In genomic region chr7:25266180-25266962, GRCm38 (mm10) we compare ENCODE assay signal across 10 mouse cellular contexts. TPM values are rescaled to one million over a fixed set of nuclear protein-coding genes. Genes with fewer than 3 reads are reported as not detected.
DNase-seq lines count a peak whose midpoint lies in the region; ATAC-seq and TF ChIP-seq lines count a peak whose summit lies in the region.
"Had no signal": no experiment of that assay in that cellular context is flagged by ENCODE, and none has a peak within 500 bp of the region (broad histone marks: within the 10 kb centered on the region; RNA-seq: fewer than 3 reads in every experiment).

No protein-coding gene starts in this region.

- no peaks in the 10 kb centered on the region for H3K27me3 ChIP-seq in heart, embryonic 13.5 days (replicated peaks)
- no peaks in the 10 kb centered on the region for H3K27me3 ChIP-seq in forebrain, embryonic 15.5 days
- no peaks in the 10 kb centered on the region for H3K27me3 ChIP-seq in liver, embryonic 16.5 days (ENCODE audit: control insufficient read depth, insufficient read depth, low read depth, low read length)
- H3K27me3 ChIP-seq: limb, embryonic 15.5 days had no signal

- peak overlapping the region; percentile 74 for H3K4me2 ChIP-seq in heart, embryonic 13.5 days
- H3K4me2 ChIP-seq in forebrain, embryonic 15.5 days (replicated peaks), result 0 out of 2 replicates have a peak overlapping the region, but pooled peaks have one; percentile 59
- peak overlapping the region; percentile 79 for H3K4me2 ChIP-seq in liver, embryonic 16.5 days (ENCODE audit: low read depth, low read length)

- WGBS in heart, embryonic 13.5 days, result 79% methylated on average over 8 of the region's 8 CpGs
- 89% methylated on average over 8 of the region's 8 CpGs for WGBS in forebrain, embryonic 15.5 days
- 67% methylated on average over 8 of the region's 8 CpGs for WGBS in liver, embryonic 16.5 days (ENCODE audit: insufficient replicate concordance)

- DNase-seq in heart, adult 18-20 months, result no peak
- no peak for DNase-seq in ES-E14 (ENCODE audit: low read depth, low spot score)
- DNase-seq in left cerebral cortex, postnatal 4 days, result no peak
- DNase-seq in left cerebral cortex, postnatal 14 days (ENCODE audit: low spot score in 2 of 2), result no peak
- DNase-seq in gastrocnemius, postnatal 14 days, result no peak

- H3K4me3 ChIP-seq in heart, embryonic 13.5 days, result no peak overlapping the region
- peak overlapping the region; percentile 48 to 93; a peak in 3 of 4 replicates for H3K4me3 ChIP-seq in ES-E14 (ENCODE audit: insufficient read depth in 1 of 2, low read depth in 1 of 2, low read length in 2 of 2, poor library complexity in 1 of 2, severe bottlenecking in 1 of 2)
- peak overlapping the region; percentile 65; the same call in 1 of the 2 replicates for H3K4me3 ChIP-seq in forebrain, embryonic 15.5 days
- H3K4me3 ChIP-seq in liver, embryonic 16.5 days (ENCODE audit: low read depth, low read length), result no peak overlapping the region; the same call in 1 of the 2 replicates

- H3K9me3 ChIP-seq in heart, embryonic 13.5 days, result no peaks in the 10 kb centered on the region
- H3K9me3 ChIP-seq in ES-E14 (ENCODE audit: control insufficient read depth, insufficient read depth, low read depth, low read length), result no peaks in the 10 kb centered on the region
- H3K9me3 ChIP-seq in forebrain, embryonic 15.5 days, result no peaks in the 10 kb centered on the region
- H3K9me3 ChIP-seq in liver, embryonic 16.5 days (replicated peaks; ENCODE audit: control insufficient read depth, low read length), result no peaks in the 10 kb centered on the region
- H3K9me3 ChIP-seq: limb, embryonic 15.5 days had no signal

- H3K9ac ChIP-seq in heart, embryonic 13.5 days, result peak overlapping the region; percentile 85; the same call in 1 of the 2 replicates
- H3K9ac ChIP-seq in ES-E14 (ENCODE audit: insufficient read depth, low read depth, low read length, poor library complexity, severe bottlenecking), result no peak overlapping the region
- H3K9ac ChIP-seq in forebrain, embryonic 15.5 days (replicated peaks), result no peak overlapping the region
- H3K9ac ChIP-seq in liver, embryonic 16.5 days (ENCODE audit: low read depth, low read length), result peak overlapping the region; percentile 87

- H3K27ac ChIP-seq in heart, embryonic 13.5 days (replicated peaks), result no peak overlapping the region
- H3K27ac ChIP-seq in ES-E14 (ENCODE audit: insufficient read depth, low read depth, low read length, poor library complexity, severe bottlenecking), result peak overlapping the region; percentile 54; the same call in 1 of the 2 replicates
- H3K27ac ChIP-seq in forebrain, embryonic 15.5 days (replicated peaks), result no peak overlapping the region
- H3K27ac ChIP-seq in liver, embryonic 16.5 days (ENCODE audit: low read length), result peak overlapping the region; percentile 90

- H3K4me1 ChIP-seq in heart, embryonic 13.5 days, result peaks cover 37% of the 10 kb centered on the region
- peaks cover 19 to 39% of the 10 kb centered on the region in 2 experiments for H3K4me1 ChIP-seq in ES-E14 (ENCODE audit: control insufficient read depth in 2 of 2, insufficient read depth in 2 of 2, low read length in 2 of 2, poor library complexity in 1 of 2)
- peaks cover 23% of the 10 kb centered on the region for H3K4me1 ChIP-seq in forebrain, embryonic 15.5 days
- peaks cover 35% of the 10 kb centered on the region for H3K4me1 ChIP-seq in liver, embryonic 16.5 days (ENCODE audit: control insufficient read depth, low read depth, low read length)

- in situ Hi-C loops in ES-E14 (cut with MboI; ENCODE audit: low sequenced_read_pairs in 2 of 2, unreplicated experiment in 2 of 2), result no loop called here

- peaks cover 10% of the 10 kb centered on the region for H3K36me3 ChIP-seq in heart, embryonic 13.5 days
- no peaks in the 10 kb centered on the region for H3K36me3 ChIP-seq in ES-E14 (ENCODE audit: control insufficient read depth, insufficient read depth, low read length, poor library complexity, severe bottlenecking)
- no peaks in the 10 kb centered on the region for H3K36me3 ChIP-seq in forebrain, embryonic 15.5 days
- H3K36me3 ChIP-seq in liver, embryonic 16.5 days (ENCODE audit: control insufficient read depth, insufficient read depth), result no peaks in the 10 kb centered on the region; the same call in 1 of the 2 replicates

- ATAC-seq in heart, embryonic 13.5 days (ENCODE audit: extremely low read depth, insufficient number of reproducible peaks, low FRiP score, low TSS enrichment), result no peak
- no peak for ATAC-seq in forebrain, embryonic 15.5 days (replicated peaks)
- ATAC-seq in liver, embryonic 16.5 days (ENCODE audit: low read depth), result no peak

- intact Hi-C loops in left cerebral cortex, postnatal 4 days (cut with DNase I), result no loop called here
- intact Hi-C loops in left cerebral cortex, postnatal 14 days (cut with DNase I), result no loop called here
- intact Hi-C loops in gastrocnemius, postnatal 14 days (cut with DNase I; ENCODE audit: low total_unique reads), result no loop called here

TF ChIP-seq in ES-E14, 5 proteins besides CTCF, POLR2A, EP300 and RAD21:
- TF ChIP-seq CHD2 (IDR thresholded peaks at IDR 0.05; ENCODE audit: low read depth, low read length) (no peak), ZC3H11A (IDR thresholded peaks at IDR 0.05; ENCODE audit: borderline replicate concordance, low read depth, low read length) (no peak), MAFK (IDR thresholded peaks at IDR 0.05; ENCODE audit: insufficient read depth, low read depth, low read length) (no peak), ZNF384 (IDR thresholded peaks at IDR 0.05; ENCODE audit: low read depth, low read length) (no peak), HCFC1 (IDR thresholded peaks at IDR 0.05; ENCODE audit: borderline replicate concordance, insufficient read depth, low read length) (no peak)

RNA-seq across cellular contexts. Expression of gene Cic, which starts 1.1 kb away (rescaled TPM):
- 22.9 and 23.4 TPM in 2 replicates for polyA plus RNA-seq in heart, embryonic 13.5 days (2015; fragmentation: Nextera tagmentation; extraction: Ambion mirVana)
- total RNA-seq in heart, adult 18-20 months (2021), result 10 to 100 TPM; 45.1 to 63.1 TPM
- total RNA-seq in ES-E14 (2012; rRNA removed), result 68.4 and 72.4 TPM in 2 replicates
- 53.2 and 54.4 TPM in 2 replicates for polyA plus RNA-seq in forebrain, embryonic 15.5 days (2015; fragmentation: Nextera tagmentation; extraction: Ambion mirVana)
- 9.5 and 10.8 TPM in 2 replicates for polyA plus RNA-seq in liver, embryonic 16.5 days (2015; fragmentation: Nextera tagmentation; extraction: Ambion mirVana)
- 100 to 1,000 TPM; 324 to 333 TPM for total RNA-seq in left cerebral cortex, postnatal 4 days (2021)
- total RNA-seq in left cerebral cortex, postnatal 14 days (2021), result 100 to 1,000 TPM; 246 to 255 TPM
- total RNA-seq in gastrocnemius, postnatal 14 days (2021), result 10 to 100 TPM; 38.2 to 44.1 TPM

RNA-seq across cellular contexts. Expression of gene Erf, which starts 15.8 kb away (rescaled TPM):
- polyA plus RNA-seq in heart, embryonic 13.5 days (2015; fragmentation: Nextera tagmentation; extraction: Ambion mirVana), result 11.2 and 14.3 TPM in 2 replicates
- 10 to 100 TPM; 15.8 to 16.9 TPM for total RNA-seq in heart, adult 18-20 months (2021)
- total RNA-seq in ES-E14 (2012; rRNA removed), result 82.2 and 87.1 TPM in 2 replicates
- 4.8 and 5.5 TPM in 2 replicates for polyA plus RNA-seq in forebrain, embryonic 15.5 days (2015; fragmentation: Nextera tagmentation; extraction: Ambion mirVana)
- polyA plus RNA-seq in liver, embryonic 16.5 days (2015; fragmentation: Nextera tagmentation; extraction: Ambion mirVana), result 3.4 and 3.6 TPM in 2 replicates
- total RNA-seq in left cerebral cortex, postnatal 4 days (2021), result 10 to 100 TPM; 29.4 to 36.1 TPM
- total RNA-seq in left cerebral cortex, postnatal 14 days (2021), result 10 to 100 TPM; 68.6 to 70.7 TPM
- total RNA-seq in gastrocnemius, postnatal 14 days (2021), result 10 to 100 TPM in 1 of 2 experiments, 1 to 10 TPM in 1; 9.8 to 11.8 TPM

RNA-seq across cellular contexts. Expression of gene Gsk3a, which starts 28.7 kb away (rescaled TPM):
- 7.8 and 8.2 TPM in 2 replicates for polyA plus RNA-seq in heart, embryonic 13.5 days (2015; fragmentation: Nextera tagmentation; extraction: Ambion mirVana)
- total RNA-seq in heart, adult 18-20 months (2021), result 10 to 100 TPM; 61.4 to 68.5 TPM
- total RNA-seq in ES-E14 (2012; rRNA removed), result 38.2 and 38.5 TPM in 2 replicates
- polyA plus RNA-seq in forebrain, embryonic 15.5 days (2015; fragmentation: Nextera tagmentation; extraction: Ambion mirVana), result 16.2 and 17.4 TPM in 2 replicates
- polyA plus RNA-seq in liver, embryonic 16.5 days (2015; fragmentation: Nextera tagmentation; extraction: Ambion mirVana), result 4.0 and 5.3 TPM in 2 replicates
- total RNA-seq in left cerebral cortex, postnatal 4 days (2021), result 100 to 1,000 TPM; 195 to 197 TPM
- 100 to 1,000 TPM; 201 to 203 TPM for total RNA-seq in left cerebral cortex, postnatal 14 days (2021)
- 10 to 100 TPM; 46.5 to 51.4 TPM for total RNA-seq in gastrocnemius, postnatal 14 days (2021)

RNA-seq across cellular contexts. Expression of gene Pafah1b3, which starts 31.4 kb away (rescaled TPM):
- 145 and 154 TPM in 2 replicates for polyA plus RNA-seq in heart, embryonic 13.5 days (2015; fragmentation: Nextera tagmentation; extraction: Ambion mirVana)
- total RNA-seq in heart, adult 18-20 months (2021), result 1 to 10 TPM; 4.0 to 5.6 TPM
- 76.5 and 83.2 TPM in 2 replicates for total RNA-seq in ES-E14 (2012; rRNA removed)
- 521 and 550 TPM in 2 replicates for polyA plus RNA-seq in forebrain, embryonic 15.5 days (2015; fragmentation: Nextera tagmentation; extraction: Ambion mirVana)
- 25.6 and 26.2 TPM in 2 replicates for polyA plus RNA-seq in liver, embryonic 16.5 days (2015; fragmentation: Nextera tagmentation; extraction: Ambion mirVana)
- 100 to 1,000 TPM; 234 to 250 TPM for total RNA-seq in left cerebral cortex, postnatal 4 days (2021)
- 10 to 100 TPM; 25.2 to 32.2 TPM for total RNA-seq in left cerebral cortex, postnatal 14 days (2021)
- total RNA-seq in gastrocnemius, postnatal 14 days (2021), result 1 to 10 TPM; 3.0 to 4.5 TPM

RNA-seq across cellular contexts. Expression of gene Prr19, which starts 34.8 kb away (rescaled TPM):
- 0.23 and 0.39 TPM in 2 replicates for polyA plus RNA-seq in heart, embryonic 13.5 days (2015; fragmentation: Nextera tagmentation; extraction: Ambion mirVana)
- not detected for total RNA-seq in heart, adult 18-20 months (2021)
- 4.3 and 5.7 TPM in 2 replicates for total RNA-seq in ES-E14 (2012; rRNA removed)
- 1.6 and 2.1 TPM in 2 replicates for polyA plus RNA-seq in forebrain, embryonic 15.5 days (2015; fragmentation: Nextera tagmentation; extraction: Ambion mirVana)
- polyA plus RNA-seq in liver, embryonic 16.5 days (2015; fragmentation: Nextera tagmentation; extraction: Ambion mirVana), result 0.09 TPM in 1 of 2 replicates, not detected in the other
- under 1 TPM; 0.52 to 0.87 TPM for total RNA-seq in left cerebral cortex, postnatal 4 days (2021)
- under 1 TPM in 1 of 2 experiments, not detected in 1; 0.29 TPM for total RNA-seq in left cerebral cortex, postnatal 14 days (2021)
- total RNA-seq in gastrocnemius, postnatal 14 days (2021), result not detected
- total RNA-seq: gastrocnemius, postnatal 36 days had no signal

Comparison
In these comparisons a context has a peak if more than half of its experiments do, and no peak if none do; other contexts are left out.
1. H3K27ac ChIP-seq: peak in ES-E14 (single experiment) and liver, embryonic 16.5 days (single experiment); none in heart, embryonic 13.5 days (single experiment) and forebrain, embryonic 15.5 days (single experiment).
2. H3K4me3 ChIP-seq: peak in ES-E14 (2 of 2) and forebrain, embryonic 15.5 days (single experiment); none in heart, embryonic 13.5 days (single experiment) and liver, embryonic 16.5 days (single experiment).
3. H3K9ac ChIP-seq: peak in heart, embryonic 13.5 days (single experiment) and liver, embryonic 16.5 days (single experiment); none in ES-E14 (single experiment) and forebrain, embryonic 15.5 days (single experiment).
4. Peak in every context shown above with its lines, with median percentiles within 50 percentile points of each other: H3K4me2 ChIP-seq.